Mouse (Mus musculus): ENCODE data around the gene Ptgr2.

DNA sequence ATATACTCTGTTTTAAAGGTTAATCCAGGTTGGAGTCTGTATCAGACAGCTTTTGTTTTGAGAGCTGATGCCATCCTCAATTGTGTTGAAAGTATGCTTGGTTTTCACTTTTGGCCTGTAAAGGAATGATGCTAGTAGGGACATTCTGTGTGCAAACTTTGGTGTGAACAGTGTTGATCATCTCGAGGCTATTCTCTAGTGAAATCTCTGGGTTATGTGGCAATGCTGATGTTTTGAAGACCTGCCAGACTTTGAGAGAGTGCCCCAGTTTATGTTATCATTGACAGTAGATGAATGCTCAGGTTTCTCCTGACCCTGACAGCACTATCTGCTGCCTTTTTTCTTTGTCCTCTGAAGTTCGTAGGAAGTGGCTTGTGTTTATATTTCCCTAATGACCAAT lies 77.8 kb downstream of the Ptgr2 start:
- TF ChIP-seq CTCF (IDR thresholded peaks at IDR 0.05; ENCODE audit: control insufficient read depth, insufficient read depth, insufficient read length), result no peak
- no peak for TF ChIP-seq CEBPB (IDR thresholded peaks at IDR 0.05; ENCODE audit: low read depth)
- TF ChIP-seq USF1 (IDR thresholded peaks at IDR 0.05; ENCODE audit: low read depth), result no peak

Measured in C2C12 (cell line).